Mouse (Mus musculus) A20 (cell line): ENCODE data around the gene Rcc1.

Experiments used
- DNase-seq: peaks from one replicate; pipeline ENCODE4 v3.0.0-alpha.2; 2011; ENCODE audit warnings: low read depth, low spot score

Rcc1 gene

DNA sequence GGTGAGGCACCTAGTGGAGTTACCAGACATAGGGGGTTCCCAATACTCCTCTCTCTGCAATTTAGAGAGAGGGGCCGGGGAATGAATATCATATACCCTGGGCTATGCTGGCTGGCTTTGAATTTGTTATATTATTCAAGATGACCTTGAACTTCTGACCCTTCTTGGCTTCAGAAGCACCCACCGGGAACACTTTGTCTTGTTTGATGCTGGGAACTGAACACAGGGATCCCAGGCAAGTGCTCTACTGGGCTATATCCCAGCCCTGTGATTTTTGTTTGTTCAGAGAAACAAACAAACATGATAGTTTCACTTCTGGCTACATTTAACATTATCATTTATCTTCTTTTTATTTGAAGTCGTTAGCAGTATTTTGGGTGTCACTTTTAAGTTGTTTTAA, 2.0 kb upstream of the Rcc1 start:
- peak; percentile 34 for DNase-seq

GRCm38 (mm10) chr4:132354571-132354970, 1.2 kb upstream of the Rcc1 start:
- peak; percentile 54 for DNase-seq

GRCm38 (mm10) chr4:132352739-132353138, 666 bp downstream of the Rcc1 start:
- DNase-seq: peak; percentile 36

DNA sequence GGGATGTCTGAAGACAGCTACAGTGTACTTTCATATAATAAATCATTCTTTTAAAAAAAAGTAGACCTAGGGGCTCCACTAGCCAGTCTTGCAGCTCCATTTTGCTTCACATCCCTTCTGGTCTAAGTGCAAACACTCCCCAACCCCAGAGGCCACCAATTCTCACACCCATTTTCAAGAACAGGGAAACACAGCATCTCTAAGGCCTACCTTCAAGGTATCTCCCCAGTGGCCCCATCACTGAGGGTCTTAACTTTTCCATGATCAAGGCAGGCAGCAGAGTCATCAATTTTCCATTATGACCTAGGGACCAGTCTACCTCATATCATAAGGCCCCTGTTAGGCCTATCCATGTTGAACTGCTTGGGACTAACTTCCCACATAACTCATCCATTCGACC, 2.0 kb downstream of the Rcc1 start:
- no peak for DNase-seq

DNA sequence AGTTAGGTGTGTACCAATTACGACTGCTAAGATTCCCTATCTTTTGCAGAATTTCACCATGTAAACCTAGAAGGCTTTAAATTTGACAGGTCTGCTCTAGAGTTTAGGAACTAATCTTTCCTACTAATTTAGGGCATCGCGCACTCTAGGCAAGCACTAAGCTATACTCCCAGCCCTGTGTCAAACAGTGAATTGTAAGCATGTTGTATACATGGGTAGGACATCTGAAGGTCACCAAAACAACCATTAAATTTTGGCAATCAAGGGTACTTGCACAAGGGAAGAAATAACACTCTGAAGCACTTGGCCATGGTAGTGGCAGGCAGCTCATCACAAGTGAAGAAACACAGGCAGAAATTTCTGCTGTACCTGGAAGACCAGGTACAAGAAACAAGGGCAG, 2.6 kb downstream of the Rcc1 start:
- peak; percentile 25 for DNase-seq

DNA sequence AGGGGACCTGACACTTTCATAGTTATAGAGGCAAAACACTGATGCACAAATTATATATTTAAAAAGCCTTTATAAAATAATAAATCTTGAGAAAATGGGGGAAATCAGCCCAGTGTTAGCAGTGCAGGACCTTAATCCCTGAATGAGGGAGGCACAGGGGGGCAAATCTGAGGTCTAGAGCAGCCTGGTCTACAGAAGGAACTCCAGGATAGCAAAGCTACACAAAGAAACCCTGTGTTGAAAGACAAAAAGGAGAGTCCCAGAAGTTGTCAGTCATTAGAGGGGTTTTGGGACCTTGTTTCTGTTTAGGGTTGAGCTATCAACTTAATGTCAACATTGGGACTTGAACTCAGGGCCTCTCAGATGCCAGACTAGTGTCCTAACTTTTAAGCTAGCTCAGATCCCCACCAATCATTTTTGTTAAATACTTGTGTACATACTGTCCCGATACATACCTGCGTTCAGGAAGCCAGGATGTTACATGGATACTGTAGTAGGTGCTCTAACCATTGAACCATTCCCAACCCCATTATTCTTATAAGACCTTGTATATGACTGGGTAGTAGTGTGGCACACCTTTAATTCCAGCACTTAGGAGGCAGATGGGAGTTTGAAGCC, 3.2 kb downstream of the Rcc1 start:
- peak; percentile 37 for DNase-seq

GRCm38 (mm10) chr4:132349495-132350122, 3.8 kb downstream of the Rcc1 start:
- DNase-seq: peak; percentile 59

- peak; percentile 68 for DNase-seq
Measured at GRCm38 (mm10) chr4:132346661-132347060, 6.7 kb downstream of the Rcc1 start.

GRCm38 (mm10) chr4:132346261-132346660, 7.1 kb downstream of the Rcc1 start:
- DNase-seq: no peak

DNA sequence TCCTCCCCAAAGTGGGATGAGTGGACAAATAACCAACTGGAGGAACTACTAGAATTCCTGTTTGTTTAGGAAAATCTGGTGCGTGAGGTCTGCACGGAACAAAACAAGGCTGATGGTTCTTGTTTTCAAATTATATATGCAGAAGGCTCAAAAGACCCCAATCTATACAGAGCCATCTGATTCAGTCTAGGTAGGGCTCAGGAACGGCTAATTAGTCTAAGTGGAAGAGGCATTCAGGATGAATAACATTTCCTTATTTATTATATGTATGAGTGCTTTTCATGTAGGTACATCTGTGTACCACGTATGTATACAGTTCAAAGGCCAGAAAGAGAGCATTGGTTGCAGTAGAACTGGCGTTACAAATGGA, 7.6 kb downstream of the Rcc1 start:
- DNase-seq: no peak

- peak; percentile 93 for DNase-seq
Measured at GRCm38 (mm10) chr4:132345135-132345842, 8.1 kb downstream of the Rcc1 start.

DNA sequence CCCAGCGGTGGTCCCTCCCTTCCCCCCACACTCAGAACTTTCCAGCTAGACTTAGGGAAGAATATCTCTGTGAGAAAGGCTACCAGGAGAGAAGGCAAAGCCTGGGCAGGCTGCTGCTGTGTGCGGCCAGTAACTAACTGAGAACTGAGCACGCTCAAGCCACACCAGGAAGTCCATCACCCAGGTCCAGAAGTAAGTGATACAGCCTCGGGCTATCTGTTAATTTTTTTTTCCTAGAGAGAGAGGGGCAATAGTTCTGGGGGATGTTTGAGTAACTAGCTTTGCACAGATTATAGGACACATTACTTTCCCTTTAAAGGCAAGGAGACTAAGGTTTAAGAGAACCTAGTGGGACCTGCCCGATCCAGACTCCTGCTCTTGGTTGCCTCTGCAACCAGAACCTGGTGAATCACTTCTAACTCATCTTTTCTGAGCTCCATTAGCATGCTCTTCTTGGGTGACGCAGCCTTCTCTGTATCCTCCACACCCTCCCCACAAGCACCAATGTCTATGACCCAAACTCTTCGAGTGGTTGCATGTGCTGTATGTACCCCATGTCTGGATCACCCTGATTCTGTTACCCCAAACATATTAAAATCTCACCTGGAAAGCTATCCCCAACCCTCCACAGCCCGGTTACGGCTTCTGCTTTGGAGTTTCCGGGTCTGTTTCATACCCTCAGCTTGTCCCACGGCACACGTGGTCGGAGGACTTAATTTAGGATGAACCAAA, 8.8 kb downstream of the Rcc1 start:
- peak; percentile 68 for DNase-seq

GRCm38 (mm10) chr4:132341451-132341850, 12.0 kb downstream of the Rcc1 start:
- no peak for DNase-seq

DNA sequence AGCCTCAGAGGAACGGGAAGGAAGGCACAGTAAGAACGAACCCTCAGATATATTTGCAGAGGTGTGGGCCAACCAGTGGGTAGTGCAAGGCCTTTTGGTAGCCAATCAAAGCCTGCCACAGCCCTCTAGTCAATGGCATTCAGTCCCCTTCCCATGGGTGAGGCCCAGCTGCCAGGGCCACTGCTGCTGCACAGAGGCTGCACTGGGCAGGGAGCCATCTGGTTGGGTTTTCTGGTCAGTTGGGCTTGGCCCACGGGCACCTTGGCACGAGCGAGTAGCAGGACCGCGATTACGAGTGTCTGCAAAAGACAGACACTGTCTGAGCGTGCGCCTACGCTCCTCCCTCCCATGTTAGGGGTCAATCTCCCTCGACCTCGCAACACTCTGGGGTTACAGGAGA, 14.5 kb downstream of the Rcc1 start:
- DNase-seq: no peak

- DNase-seq: no peak
Measured at GRCm38 (mm10) chr4:132332880-132333279, 20.5 kb downstream of the Rcc1 start.

- no peak for DNase-seq
Measured at GRCm38 (mm10) chr4:132331960-132332359, 21.4 kb downstream of the Rcc1 start.

DNA sequence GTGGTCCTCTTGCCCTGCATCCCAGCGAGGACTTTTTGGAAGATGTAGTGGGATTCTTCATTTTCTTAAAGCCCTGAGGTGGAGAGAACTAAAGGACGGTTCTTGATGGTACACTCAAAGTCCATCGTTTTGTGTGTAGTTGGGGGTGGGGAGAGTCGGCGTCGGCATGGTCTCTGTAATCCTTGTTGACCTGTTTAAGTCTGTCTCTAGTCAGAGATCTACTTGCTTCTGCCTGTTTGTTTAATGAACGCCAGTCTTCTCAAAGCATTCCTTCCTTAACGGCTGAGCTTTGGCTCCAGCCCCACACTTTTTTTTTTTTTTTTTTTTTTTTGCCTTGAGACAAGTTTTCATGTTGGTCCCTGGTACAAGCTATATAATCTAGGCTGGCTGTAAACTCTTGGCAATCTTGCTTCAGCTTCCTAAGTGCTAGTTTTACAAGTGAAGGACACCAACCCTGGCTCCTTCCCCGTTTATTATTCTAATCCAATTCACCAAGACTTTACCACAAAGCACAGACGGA, 23.5 kb downstream of the Rcc1 start:
- DNase-seq: no peak

DNA sequence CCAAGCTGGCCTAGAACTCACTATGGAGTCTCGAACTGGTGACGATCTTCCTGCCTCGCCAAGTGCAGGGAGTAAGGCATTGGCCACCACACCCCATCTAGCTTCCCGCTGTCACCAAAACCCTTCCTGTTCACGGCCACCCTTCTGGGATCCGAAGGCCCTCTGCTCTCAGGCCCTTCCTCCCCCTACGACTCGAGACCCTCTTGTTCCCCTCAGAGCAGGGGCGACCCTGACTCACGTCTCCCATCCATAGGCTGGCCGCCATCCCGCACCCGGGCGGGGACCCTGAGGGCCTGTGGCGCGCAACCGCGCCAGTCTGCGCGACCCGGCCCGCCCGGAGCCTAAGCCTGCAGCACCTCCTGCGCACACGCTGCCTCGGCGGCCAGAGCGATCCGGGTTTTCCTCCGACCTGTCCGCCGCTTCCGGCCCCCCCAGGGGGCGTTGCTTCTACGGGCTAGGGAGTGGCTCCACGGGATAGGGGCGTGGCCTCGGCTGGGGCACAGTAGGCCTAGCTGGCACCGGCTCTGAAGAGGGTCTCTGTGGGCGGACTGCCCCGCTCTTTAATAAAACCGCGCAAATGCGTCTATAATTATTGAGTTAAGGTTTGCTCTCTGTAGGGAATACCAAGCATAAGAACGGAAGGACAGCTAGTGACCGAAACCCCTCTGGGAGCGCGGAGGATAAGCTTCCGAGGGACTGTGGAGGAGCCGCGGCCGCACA, 24.1 kb downstream of the Rcc1 start, which contains the start of gene Trnau1ap:
Gene Trnau1ap, minus strand, starts transcription at position 424 of the 720 bp plus-strand sequence.
- peak; percentile 94 for DNase-seq

GRCm38 (mm10) chr4:132328391-132328982, 24.9 kb downstream of the Rcc1 start:
- DNase-seq: peak; percentile 10

- no peak for DNase-seq
Measured at GRCm38 (mm10) chr4:132326481-132326880, 26.9 kb downstream of the Rcc1 start.

- DNase-seq: no peak
Measured at GRCm38 (mm10) chr4:132315711-132316110, 37.7 kb downstream of the Rcc1 start.
